Mouse (Mus musculus): ENCODE measurements around the gene Entpd1.

GRCm38 (mm10) chr19:40637601-40638000 is 25.4 kb downstream of the Entpd1 start:
- TF ChIP-seq POLR2A (IDR thresholded peaks at IDR 0.05; ENCODE audit: borderline replicate concordance, extremely low read depth, low read depth, low read length): no peak
- TF ChIP-seq CTCF (IDR thresholded peaks at IDR 0.05; ENCODE audit: insufficient read depth, low read length): no peak
